Mouse (Mus musculus): ENCODE data around the gene Pacsin1. TPM values are rescaled to one million over a fixed set of nuclear protein-coding genes. Genes with fewer than 3 reads are reported as not detected.
"Not testable (repeated sequence)": the region's sequence is repeated elsewhere in the genome, so short reads cannot be mapped to it uniquely, and the experiment has no call there.

The Pacsin1 gene
- polyA plus RNA-seq, 1 experiment from 2014 or later = 1.4 TPM

- Histone ChIP-seq H3K4me1 (replicated peaks) (peaks cover 41% of the 10 kb centered on the region), H3K4me3 (peak within 1 kb of the TSS; percentile 99), H3K9me3 (replicated peaks) (no peaks in the 10 kb centered on the region), H3K27ac (ENCODE audit: poor library complexity, severe bottlenecking) (no peak within 1 kb of the TSS), H3K36me3 (peaks cover 26% of the 10 kb centered on the region), H3K4me2 (peak within 1 kb of the TSS; percentile 96), H3K27me3 (replicated peaks) (no peaks in the 10 kb centered on the region), H3K9ac (peak within 1 kb of the TSS; percentile 99)
- ATAC-seq (ENCODE audit: insufficient number of reproducible peaks, low FRiP score) = no peak
- 47% methylated on average over 18 of the region's 18 CpGs for WGBS
Observed at GRCm38 (mm10) chr17:27636132-27637020, 18.9 kb upstream of the Pacsin1 start, which contains the start of gene Rps10. Rps10 (minus strand) TSS chr17:27636669.

- peaks cover 16% of the 10 kb centered on the region for H3K36me3 ChIP-seq
- H3K9ac ChIP-seq = 0 out of 2 replicates have a peak overlapping the region, but pooled peaks have one; percentile 14
- H3K4me3 ChIP-seq = no peak overlapping the region
- no peaks in the 10 kb centered on the region for H3K9me3 ChIP-seq (replicated peaks)
- H3K27ac ChIP-seq (ENCODE audit: poor library complexity, severe bottlenecking) = no peak overlapping the region
- H3K27me3 ChIP-seq (replicated peaks) = no peaks in the 10 kb centered on the region
- ATAC-seq (ENCODE audit: insufficient number of reproducible peaks, low FRiP score) = no peak
- no peak overlapping the region for H3K4me2 ChIP-seq
- 56% methylated on average over 9 of the region's 9 CpGs for WGBS
- H3K4me1 ChIP-seq (replicated peaks) = peaks cover 35% of the 10 kb centered on the region
Observed at GRCm38 (mm10) chr17:27637333-27637732, 18.0 kb upstream of the Pacsin1 start.

- Histone ChIP-seq H3K36me3 (peaks cover under 1% of the 10 kb centered on the region; the same call in 1 of the 2 replicates), H3K27me3 (replicated peaks) (no peaks in the 10 kb centered on the region), H3K4me2 (no peak overlapping the region), H3K9me3 (replicated peaks) (0 out of 2 replicates have a peak, but pooled peaks cover 4% of the 10 kb centered on the region), H3K4me3 (no peak overlapping the region), H3K9ac (no peak overlapping the region), H3K27ac (ENCODE audit: poor library complexity, severe bottlenecking) (no peak overlapping the region), H3K4me1 (replicated peaks) (peaks cover 30% of the 10 kb centered on the region)
- no peak for ATAC-seq (ENCODE audit: insufficient number of reproducible peaks, low FRiP score)
- 66% methylated on average over 20 of the region's 20 CpGs for WGBS
Observed at GRCm38 (mm10) chr17:27638921-27639332, 16.4 kb upstream of the Pacsin1 start.

- not testable (repeated sequence) for H3K36me3 ChIP-seq; ATAC-seq (ENCODE audit: insufficient number of reproducible peaks, low FRiP score); H3K4me3 ChIP-seq; H3K27ac ChIP-seq (ENCODE audit: poor library complexity, severe bottlenecking); H3K27me3 ChIP-seq (replicated peaks); H3K9me3 ChIP-seq (replicated peaks); H3K4me2 ChIP-seq; H3K9ac ChIP-seq
- H3K4me1 ChIP-seq (replicated peaks) = peaks cover 27% of the 10 kb centered on the region
- WGBS = 85% methylated on average over 6 of the region's 6 CpGs
Observed at GRCm38 (mm10) chr17:27639851-27640250, 15.5 kb upstream of the Pacsin1 start.

- no peaks in the 10 kb centered on the region for H3K27me3 ChIP-seq (replicated peaks)
- H3K4me1 ChIP-seq (replicated peaks) = peaks cover 10% of the 10 kb centered on the region
- no peaks in the 10 kb centered on the region for H3K36me3 ChIP-seq
- 14% methylated on average over 12 of the region's 12 CpGs for WGBS
- peak overlapping the region; percentile 56; the same call in 1 of the 2 replicates for H3K9ac ChIP-seq
- no peak for ATAC-seq (ENCODE audit: insufficient number of reproducible peaks, low FRiP score)
- no peak overlapping the region for H3K4me3 ChIP-seq
- H3K9me3 ChIP-seq (replicated peaks) = 0 out of 2 replicates have a peak, but pooled peaks cover 4% of the 10 kb centered on the region
- no peak overlapping the region for H3K27ac ChIP-seq (ENCODE audit: poor library complexity, severe bottlenecking)
- peak overlapping the region; percentile 22 for H3K4me2 ChIP-seq
Observed at GRCm38 (mm10) chr17:27642491-27643062, 12.7 kb upstream of the Pacsin1 start.

GRCm38 (mm10) chr17:27643101-27643500, 12.2 kb upstream of the Pacsin1 start:
- no peaks in the 10 kb centered on the region for H3K27me3 ChIP-seq (replicated peaks)
- H3K4me1 ChIP-seq (replicated peaks) = peaks cover 10% of the 10 kb centered on the region
- 0 out of 2 replicates have a peak, but pooled peaks cover 4% of the 10 kb centered on the region for H3K9me3 ChIP-seq (replicated peaks)
- no peak overlapping the region for H3K27ac ChIP-seq (ENCODE audit: poor library complexity, severe bottlenecking)
- ATAC-seq (ENCODE audit: insufficient number of reproducible peaks, low FRiP score) = no peak
- H3K9ac ChIP-seq = no peak overlapping the region
- H3K4me2 ChIP-seq = no peak overlapping the region
- no peaks in the 10 kb centered on the region for H3K36me3 ChIP-seq
- H3K4me3 ChIP-seq = no peak overlapping the region
- 35% methylated on average over 6 of the region's 6 CpGs for WGBS

- no peak overlapping the region for H3K4me3 ChIP-seq
- H3K4me1 ChIP-seq (replicated peaks) = peaks cover 10% of the 10 kb centered on the region
- H3K27me3 ChIP-seq (replicated peaks) = no peaks in the 10 kb centered on the region
- no peak overlapping the region for H3K27ac ChIP-seq (ENCODE audit: poor library complexity, severe bottlenecking)
- no peaks in the 10 kb centered on the region for H3K36me3 ChIP-seq
- no peak for ATAC-seq (ENCODE audit: insufficient number of reproducible peaks, low FRiP score)
- 0 out of 2 replicates have a peak, but pooled peaks cover 4% of the 10 kb centered on the region for H3K9me3 ChIP-seq (replicated peaks)
- no peak overlapping the region for H3K4me2 ChIP-seq
- no peak overlapping the region for H3K9ac ChIP-seq
- WGBS = 78% methylated on average over 9 of the region's 9 CpGs
Observed at GRCm38 (mm10) chr17:27643756-27644155, 11.6 kb upstream of the Pacsin1 start.

GRCm38 (mm10) chr17:27644572-27644971, 10.7 kb upstream of the Pacsin1 start:
- WGBS = 48% methylated on average over 2 of the region's 2 CpGs
- no peaks in the 10 kb centered on the region for H3K36me3 ChIP-seq
- H3K4me1 ChIP-seq (replicated peaks) = peaks cover 10% of the 10 kb centered on the region
- 0 out of 2 replicates have a peak, but pooled peaks cover 4% of the 10 kb centered on the region for H3K9me3 ChIP-seq (replicated peaks)
- no peak overlapping the region for H3K4me2 ChIP-seq
- no peak overlapping the region for H3K4me3 ChIP-seq
- no peak overlapping the region for H3K27ac ChIP-seq (ENCODE audit: poor library complexity, severe bottlenecking)
- H3K9ac ChIP-seq = no peak overlapping the region
- H3K27me3 ChIP-seq (replicated peaks) = no peaks in the 10 kb centered on the region
- ATAC-seq (ENCODE audit: insufficient number of reproducible peaks, low FRiP score) = no peak

- no peaks in the 10 kb centered on the region for H3K27me3 ChIP-seq (replicated peaks)
- H3K4me1 ChIP-seq (replicated peaks) = peaks cover 10% of the 10 kb centered on the region
- H3K27ac ChIP-seq (ENCODE audit: poor library complexity, severe bottlenecking) = no peak overlapping the region
- no peak for ATAC-seq (ENCODE audit: insufficient number of reproducible peaks, low FRiP score)
- H3K9ac ChIP-seq = no peak overlapping the region
- no peak overlapping the region for H3K4me2 ChIP-seq
- H3K36me3 ChIP-seq = no peaks in the 10 kb centered on the region
- WGBS = 34% methylated on average over 7 of the region's 7 CpGs
- H3K4me3 ChIP-seq = no peak overlapping the region
- H3K9me3 ChIP-seq (replicated peaks) = 0 out of 2 replicates have a peak, but pooled peaks cover 4% of the 10 kb centered on the region
Observed at GRCm38 (mm10) chr17:27645807-27646206, 9.5 kb upstream of the Pacsin1 start.

GRCm38 (mm10) chr17:27650160-27650559, 5.1 kb upstream of the Pacsin1 start:
- Histone ChIP-seq H3K4me1 (replicated peaks) (peaks cover 2% of the 10 kb centered on the region; the same call in 1 of the 2 replicates), H3K4me3 (no peak overlapping the region), H3K4me2 (no peak overlapping the region), H3K27me3 (replicated peaks) (peaks cover 17% of the 10 kb centered on the region), H3K27ac (ENCODE audit: poor library complexity, severe bottlenecking) (no peak overlapping the region), H3K9ac (no peak overlapping the region), H3K36me3 (no peaks in the 10 kb centered on the region), H3K9me3 (replicated peaks) (0 out of 2 replicates have a peak, but pooled peaks cover 7% of the 10 kb centered on the region)
- ATAC-seq (ENCODE audit: insufficient number of reproducible peaks, low FRiP score) = no peak
- 16% methylated on average over 12 of the region's 12 CpGs for WGBS

GRCm38 (mm10) chr17:27650586-27650985, 4.7 kb upstream of the Pacsin1 start:
- Histone ChIP-seq H3K4me3 (no peak overlapping the region), H3K4me2 (no peak overlapping the region), H3K27ac (ENCODE audit: poor library complexity, severe bottlenecking) (no peak overlapping the region), H3K4me1 (replicated peaks) (peaks cover 6% of the 10 kb centered on the region), H3K9ac (no peak overlapping the region), H3K9me3 (replicated peaks) (0 out of 2 replicates have a peak, but pooled peaks cover 7% of the 10 kb centered on the region), H3K36me3 (no peaks in the 10 kb centered on the region), H3K27me3 (replicated peaks) (peaks cover 21% of the 10 kb centered on the region)
- 67% methylated on average over 13 of the region's 13 CpGs for WGBS
- no peak for ATAC-seq (ENCODE audit: insufficient number of reproducible peaks, low FRiP score)

Measured in heart, embryonic 12.5 days (tissue).